Mouse (Mus musculus) liver, adult 2 months (tissue): Measurements from ENCODE around the gene Nfatc3. TPM values are rescaled to one million over a fixed set of nuclear protein-coding genes. Genes with fewer than 3 reads are reported as not detected.

ENCODE experiments used
- DNase-seq: peaks from one replicate; pipeline ENCODE4 v3.0.0-alpha.2; 2011; ENCODE audit warnings: low read depth, low spot score; ENCODE audit errors: extremely low read depth
- H3K27ac ChIP-seq: fragments of 200-500 bp; replicated peaks from 2 replicates; pipeline ENCODE4 v1.5.1; 2012; ENCODE audit warnings: low read depth, mild to moderate bottlenecking, control low read depth, inconsistent platforms, low read length; ENCODE audit not compliant: insufficient read depth
- H3K27me3 ChIP-seq: fragments of 200-500 bp; 2 replicates; pipeline ENCODE4 v1.6.1; 2012; ENCODE audit warnings: mild to moderate bottlenecking, moderate library complexity, low read length, inconsistent platforms; ENCODE audit not compliant: control insufficient read depth, insufficient read depth
- H3K36me3 ChIP-seq: fragments of 200-500 bp; 2 replicates; pipeline ENCODE4 v1.6.1; 2012; ENCODE audit warnings: low read length, inconsistent platforms; ENCODE audit not compliant: control insufficient read depth, insufficient read depth
- H3K4me1 ChIP-seq: fragments of 200-500 bp; 2 replicates; pipeline ENCODE4 v1.6.1; 2011; ENCODE audit warnings: low read length; ENCODE audit not compliant: control insufficient read depth, insufficient read depth
- H3K4me3 ChIP-seq: fragments of 200-500 bp; 2 replicates; pipeline ENCODE4 v1.5.1; 2011; ENCODE audit warnings: low read depth, mild to moderate bottlenecking, control low read depth, low read length, moderate library complexity; ENCODE audit not compliant: insufficient read depth
- H3K79me2 ChIP-seq: fragments of 200-500 bp; 2 replicates; pipeline ENCODE4 v1.6.1; 2012; ENCODE audit warnings: inconsistent platforms, mild to moderate bottlenecking, low read length, moderate library complexity; ENCODE audit not compliant: control insufficient read depth, insufficient read depth
- H3K9ac ChIP-seq: fragments of 200-500 bp; 2 replicates; pipeline ENCODE4 v1.6.1; 2012; ENCODE audit warnings: low read depth, mild to moderate bottlenecking, control low read depth, inconsistent platforms, low read length
- CTCF ChIP-seq: fragments of 200-500 bp; IDR thresholded peaks from 2 replicates; pipeline ENCODE4 v1.5.1; 2011; ENCODE audit warnings: low read depth, low read length, control low read depth
- POLR2A ChIP-seq: fragments of 200-500 bp; IDR thresholded peaks from 2 replicates; pipeline ENCODE4 v1.6.1; 2011; ENCODE audit warnings: low read length, control low read depth; ENCODE audit not compliant: insufficient read depth; ENCODE audit errors: extremely low read depth
- WGBS: fragments of 180-500 bp; shearing (Covaris S2); methylation state at CpG from one replicate; pipeline ENCODE4 v1.1.7; 2018; 5-methylcytosine and 5-hydroxymethylcytosine counted together
- polyA plus RNA-seq: library from polyadenylated mRNA; depleted of rRNA; stranded (reverse); fragments of >200 nt; gene quantifications from 2 replicates; pipeline ENCODE4 v1.2.3, GENCODE M21; 2012
- total RNA-seq: library from RNA; depleted of rRNA; stranded (reverse); fragments of >200 nt; gene quantifications from 2 replicates; pipeline ENCODE4 v1.2.3, GENCODE M21; 2014

Gene Nfatc3
- total and polyA plus RNA-seq, 2 experiments: 8.5 to 13.3 TPM

DNA sequence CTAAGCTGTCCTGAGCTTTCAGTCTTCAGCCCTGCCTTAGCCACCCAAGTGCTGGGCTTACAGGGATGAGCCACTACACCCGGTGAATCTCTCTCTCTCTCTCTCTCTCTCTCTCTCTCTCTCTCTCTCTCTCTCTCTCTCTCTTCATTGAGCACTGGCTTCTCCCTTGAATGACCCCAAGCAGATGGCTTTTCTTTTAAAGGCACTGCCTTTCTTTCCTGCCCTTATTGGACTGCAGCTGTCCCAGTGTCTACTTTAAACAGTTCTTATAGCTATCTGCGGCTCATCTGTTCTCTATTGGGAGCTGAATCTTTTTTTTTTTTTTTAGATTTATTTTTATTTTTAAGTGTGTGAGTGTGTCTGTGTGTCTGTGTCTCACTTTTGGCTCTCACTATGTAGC is 15.6 kb upstream of the Nfatc3 start:
- Histone ChIP-seq H3K79me2 (no peaks in the 10 kb centered on the region), H3K4me1 (no peaks in the 10 kb centered on the region), H3K27ac (no peak overlapping the region), H3K36me3 (peaks cover 6% of the 10 kb centered on the region; the same call in 1 of the 2 replicates), H3K4me3 (no peak overlapping the region), H3K9ac (no peak overlapping the region), H3K27me3 (no peaks in the 10 kb centered on the region)
- no peak for DNase-seq
- TF ChIP-seq POLR2A (no peak), CTCF (no peak)
- 78% methylated on average over 2 of the region's 2 CpGs for WGBS

GRCm38 (mm10) chr8:106044151-106044550 is 14.5 kb upstream of the Nfatc3 start:
- TF ChIP-seq CTCF (no peak), POLR2A (no peak)
- no peaks in the 10 kb centered on the region for H3K4me1 ChIP-seq
- WGBS: 77% methylated on average over 3 of the region's 3 CpGs
- peaks cover 6% of the 10 kb centered on the region; the same call in 1 of the 2 replicates for H3K36me3 ChIP-seq
- H3K79me2 ChIP-seq: no peaks in the 10 kb centered on the region
- no peak for DNase-seq
- no peaks in the 10 kb centered on the region for H3K27me3 ChIP-seq
- H3K9ac ChIP-seq: no peak overlapping the region
- H3K4me3 ChIP-seq: no peak overlapping the region
- no peak overlapping the region for H3K27ac ChIP-seq

DNA sequence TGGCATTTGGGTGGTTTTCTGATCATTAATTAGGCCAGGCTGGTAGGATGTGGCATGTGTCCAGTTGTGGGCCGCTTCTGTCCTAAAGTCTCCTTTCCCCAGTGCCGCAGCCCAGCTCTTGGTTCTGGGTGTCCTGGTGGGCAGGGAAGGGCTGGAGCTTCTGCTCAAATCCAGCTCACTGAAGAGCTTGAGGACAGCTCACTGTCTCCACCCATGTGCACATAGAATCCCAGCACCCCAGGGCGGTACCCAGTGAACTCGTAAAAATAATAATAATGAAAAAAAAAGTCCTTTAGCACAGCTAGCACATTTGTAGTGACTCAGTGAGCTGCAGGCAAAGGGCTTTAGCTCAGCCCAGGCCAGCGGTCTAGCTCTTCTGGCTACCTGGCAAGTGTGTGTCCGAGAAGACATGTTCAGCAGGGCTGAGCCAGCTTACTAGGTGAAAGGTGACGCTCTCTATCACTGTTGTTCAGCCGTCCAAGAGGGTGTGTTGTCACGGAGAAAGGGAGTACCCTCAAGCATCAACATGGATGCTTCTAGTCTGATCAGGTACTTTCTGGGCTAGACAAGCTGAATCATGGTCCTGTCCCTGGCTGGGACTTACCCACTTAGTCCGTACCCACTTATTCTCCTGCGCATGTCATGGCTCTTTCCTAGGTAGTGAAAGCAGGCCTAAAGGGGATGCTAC is 11.6 kb upstream of the Nfatc3 start:
- DNase-seq: no peak
- H3K4me3 ChIP-seq: no peak overlapping the region
- no peaks in the 10 kb centered on the region for H3K27me3 ChIP-seq
- H3K79me2 ChIP-seq: no peaks in the 10 kb centered on the region
- no peak for TF ChIP-seq POLR2A
- TF ChIP-seq CTCF: no peak
- WGBS: 65% methylated on average over 11 of the region's 11 CpGs
- no peak overlapping the region for H3K27ac ChIP-seq
- no peak overlapping the region for H3K9ac ChIP-seq
- peaks cover 5% of the 10 kb centered on the region; the same call in 1 of the 2 replicates for H3K36me3 ChIP-seq
- no peaks in the 10 kb centered on the region for H3K4me1 ChIP-seq

DNA sequence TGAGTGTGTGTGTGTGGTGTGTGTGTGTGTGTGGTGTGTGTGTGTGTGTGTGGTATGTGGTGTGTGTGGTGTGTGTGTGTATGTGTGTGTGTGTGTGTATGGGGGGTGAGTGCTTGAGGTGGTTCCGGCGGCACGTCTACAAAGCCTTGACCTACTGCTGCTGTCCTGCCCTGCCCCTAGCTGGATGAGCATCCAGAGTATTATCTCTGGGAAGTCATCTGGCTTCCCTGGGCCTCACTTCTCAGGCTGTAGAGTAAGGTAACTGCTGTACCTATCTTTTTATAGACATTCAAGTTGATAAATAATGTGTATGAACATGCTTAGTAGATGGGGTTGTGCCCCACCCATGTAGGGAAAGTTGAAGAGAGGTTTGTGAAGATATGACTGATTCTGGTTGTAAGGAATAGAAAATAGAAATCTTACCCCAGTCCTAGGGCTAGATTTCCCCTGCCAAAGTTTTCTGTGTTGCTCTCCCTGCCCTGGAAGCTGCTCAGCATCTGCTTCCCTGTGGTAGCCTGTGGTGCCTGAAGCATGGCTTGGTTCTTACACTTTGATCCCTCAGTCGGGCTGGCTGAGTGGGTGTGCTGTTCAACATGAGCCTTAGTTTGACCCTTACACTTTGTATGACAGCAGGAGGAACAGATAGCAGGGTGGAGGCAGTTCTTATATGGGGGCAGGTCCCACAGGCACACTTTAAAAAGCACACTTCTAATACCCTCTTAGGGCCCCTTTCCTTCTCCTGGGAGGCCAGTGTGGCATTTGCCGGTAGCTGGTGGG is 10.6 kb upstream of the Nfatc3 start:
- Histone ChIP-seq H3K27ac (no peak overlapping the region), H3K36me3 (peaks cover 4% of the 10 kb centered on the region; the same call in 1 of the 2 replicates), H3K4me3 (no peak overlapping the region), H3K9ac (no peak overlapping the region), H3K79me2 (no peaks in the 10 kb centered on the region), H3K27me3 (no peaks in the 10 kb centered on the region), H3K4me1 (no peaks in the 10 kb centered on the region)
- no peak for TF ChIP-seq CTCF
- TF ChIP-seq POLR2A: no peak
- WGBS: 72% methylated on average over 5 of the region's 5 CpGs
- no peak for DNase-seq

DNA sequence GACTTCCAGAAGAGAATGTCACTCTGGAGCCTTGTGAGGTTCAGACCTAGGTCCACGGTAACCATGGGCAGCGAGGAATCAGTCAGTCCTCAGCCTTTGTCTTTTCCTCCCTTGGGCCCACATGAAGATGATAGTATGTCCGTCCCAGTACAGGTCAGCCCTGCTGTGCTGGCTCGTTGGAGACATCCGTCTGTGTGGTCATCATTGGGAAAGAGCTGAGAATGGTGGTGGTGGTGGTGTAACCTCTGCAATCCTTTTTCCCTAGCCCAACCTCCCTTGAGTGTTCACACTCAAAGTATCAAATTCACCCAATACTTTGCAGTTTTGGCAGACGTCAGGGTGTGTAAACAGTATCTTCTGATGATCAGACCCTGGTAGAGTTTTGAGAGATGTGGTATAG is 8.8 kb upstream of the Nfatc3 start:
- Histone ChIP-seq H3K4me3 (no peak overlapping the region), H3K9ac (no peak overlapping the region), H3K27ac (no peak overlapping the region), H3K36me3 (peaks cover 2% of the 10 kb centered on the region; the same call in 1 of the 2 replicates), H3K79me2 (no peaks in the 10 kb centered on the region), H3K4me1 (no peaks in the 10 kb centered on the region), H3K27me3 (no peaks in the 10 kb centered on the region)
- TF ChIP-seq POLR2A (no peak), CTCF (no peak)
- WGBS: 86% methylated on average over 6 of the region's 6 CpGs
- DNase-seq: no peak

DNA sequence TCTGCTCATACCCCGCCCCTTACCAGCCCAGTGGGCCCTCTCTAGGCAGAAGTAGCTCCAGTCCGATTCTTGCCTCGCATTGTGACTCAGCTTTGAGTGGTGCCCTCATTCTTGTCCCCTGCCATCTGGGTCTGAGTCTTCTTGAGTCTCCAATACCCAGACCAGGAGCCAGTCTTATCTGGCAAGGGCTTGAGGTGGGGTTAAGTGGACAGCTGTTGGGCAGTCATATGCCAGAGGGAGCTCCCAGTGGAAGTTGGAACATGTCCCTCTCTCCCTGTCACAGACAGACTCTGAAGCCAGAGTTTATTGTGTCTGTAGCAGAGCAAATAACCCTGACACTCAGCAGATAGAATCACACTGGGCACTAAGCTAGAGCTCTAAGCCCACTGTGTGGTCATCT is 7.6 kb upstream of the Nfatc3 start:
- Histone ChIP-seq H3K36me3 (no peaks in the 10 kb centered on the region), H3K27me3 (no peaks in the 10 kb centered on the region), H3K9ac (no peak overlapping the region), H3K4me3 (no peak overlapping the region), H3K27ac (no peak overlapping the region), H3K4me1 (no peaks in the 10 kb centered on the region), H3K79me2 (no peaks in the 10 kb centered on the region)
- no peak for DNase-seq
- WGBS: 94% methylated on average over 3 of the region's 3 CpGs
- TF ChIP-seq POLR2A: no peak
- no peak for TF ChIP-seq CTCF
